Mouse (Mus musculus) embryonic facial prominence, embryonic 14.5 days (tissue): ENCODE measurements around the gene Zc3h4. TPM values are rescaled to one million over a fixed set of nuclear protein-coding genes. Genes with fewer than 3 reads are reported as not detected.
A peak's percentile ranks its signal among the peaks of the same experiment; 100 is the strongest.

Source experiments
- ATAC-seq: fragments of 200-750 bp; cut with Nextera tagmentation; 2 replicates; pipeline ENCODE4 v1.8.0; 2017; ENCODE audit warnings: low read depth, moderate number of reproducible peaks, moderate TSS enrichment
- DNase-seq: peaks from one replicate; pipeline ENCODE4 v3.0.0-alpha.2; 2015; ENCODE audit warnings: low spot score
- H3K27ac ChIP-seq: fragments of 300-500 bp; sonication (generic); replicated peaks from 2 replicates; pipeline ENCODE4 v1.5.1; 2014; ENCODE audit warnings: low read depth, mild to moderate bottlenecking, low read length, moderate library complexity
- H3K27me3 ChIP-seq: fragments of 300-500 bp; sonication (generic); replicated peaks from 2 replicates; pipeline ENCODE4 v1.6.1; 2014; ENCODE audit warnings: low read length; ENCODE audit not compliant: control insufficient read depth, insufficient read depth
- H3K36me3 ChIP-seq: fragments of 300-500 bp; sonication (generic); 2 replicates; pipeline ENCODE4 v1.6.1; 2014; ENCODE audit warnings: low read length, mixed read lengths; ENCODE audit not compliant: control insufficient read depth, insufficient read depth
- H3K4me1 ChIP-seq: fragments of 300-500 bp; sonication (generic); 2 replicates; pipeline ENCODE4 v1.6.1; 2014; ENCODE audit warnings: antibody characterized with exemption, low read length; ENCODE audit not compliant: control insufficient read depth, insufficient read depth
- H3K4me2 ChIP-seq: fragments of 300-500 bp; sonication (generic); 2 replicates; pipeline ENCODE4 v1.6.1; 2014; ENCODE audit warnings: low read depth, mild to moderate bottlenecking, low read length, moderate library complexity, mixed read lengths
- H3K4me3 ChIP-seq: fragments of 300-500 bp; sonication (generic); 2 replicates; pipeline ENCODE4 v1.5.1; 2014; ENCODE audit warnings: low read depth, mild to moderate bottlenecking, low read length
- H3K9ac ChIP-seq: fragments of 300-500 bp; sonication (generic); 2 replicates; pipeline ENCODE4 v1.6.1; 2014; ENCODE audit warnings: low read depth, mild to moderate bottlenecking, low read length, moderate library complexity, mixed read lengths
- H3K9me3 ChIP-seq: fragments of 300-500 bp; sonication (generic); 2 replicates; pipeline ENCODE4 v1.6.1; 2016; ENCODE audit warnings: low read length; ENCODE audit not compliant: control insufficient read depth
- WGBS: fragments of 180-500 bp; shearing (Covaris S2); extraction: QIAGEN DNeasy Blood & Tissue Kit; methylation state at CpG from one replicate; pipeline ENCODE4 v1.1.7; 2014; 5-methylcytosine and 5-hydroxymethylcytosine counted together
- polyA plus RNA-seq: library from polyadenylated mRNA; unstranded; fragments of >200 nt; fragmentation: Nextera tagmentation; extraction: Ambion mirVana; gene quantifications from 2 replicates; pipeline ENCODE4 v1.2.1, GENCODE M21; 2014

Gene Zc3h4
- polyA plus RNA-seq, 1 experiment from 2014 or later = 12.1 TPM

- ATAC-seq = no peak
- Histone ChIP-seq H3K27me3 (no peaks in the 10 kb centered on the region), H3K9me3 (no peaks in the 10 kb centered on the region), H3K9ac (no peak overlapping the region), H3K4me3 (no peak overlapping the region), H3K36me3 (peaks cover 75% of the 10 kb centered on the region), H3K27ac (no peak overlapping the region), H3K4me2 (no peak overlapping the region), H3K4me1 (no peaks in the 10 kb centered on the region)
- WGBS = 92% methylated on average over 5 of the region's 5 CpGs
- DNase-seq = no peak
Measured at GRCm38 (mm10) chr7:16418713-16419112, 18.0 kb downstream of the Zc3h4 start.

- no peaks in the 10 kb centered on the region for H3K9me3 ChIP-seq
- H3K27me3 ChIP-seq = no peaks in the 10 kb centered on the region
- H3K9ac ChIP-seq = no peak overlapping the region
- H3K4me1 ChIP-seq = no peaks in the 10 kb centered on the region
- 93% methylated on average over 8 of the region's 8 CpGs for WGBS
- ATAC-seq (no peak), DNase-seq (no peak)
- no peak overlapping the region for H3K4me3 ChIP-seq
- H3K27ac ChIP-seq = no peak overlapping the region
- no peak overlapping the region for H3K4me2 ChIP-seq
- H3K36me3 ChIP-seq = peaks cover 94% of the 10 kb centered on the region
Measured at GRCm38 (mm10) chr7:16420493-16421118, 19.9 kb downstream of the Zc3h4 start.

- Histone ChIP-seq H3K27me3 (no peaks in the 10 kb centered on the region), H3K4me3 (no peak overlapping the region), H3K36me3 (peaks cover 99% of the 10 kb centered on the region), H3K9me3 (no peaks in the 10 kb centered on the region), H3K27ac (no peak overlapping the region), H3K9ac (no peak overlapping the region), H3K4me2 (no peak overlapping the region), H3K4me1 (no peaks in the 10 kb centered on the region)
- no peak for ATAC-seq
- 86% methylated on average over 18 of the region's 18 CpGs for WGBS
- DNase-seq = no peak
Measured at GRCm38 (mm10) chr7:16422222-16422856, 21.6 kb downstream of the Zc3h4 start.

DNA sequence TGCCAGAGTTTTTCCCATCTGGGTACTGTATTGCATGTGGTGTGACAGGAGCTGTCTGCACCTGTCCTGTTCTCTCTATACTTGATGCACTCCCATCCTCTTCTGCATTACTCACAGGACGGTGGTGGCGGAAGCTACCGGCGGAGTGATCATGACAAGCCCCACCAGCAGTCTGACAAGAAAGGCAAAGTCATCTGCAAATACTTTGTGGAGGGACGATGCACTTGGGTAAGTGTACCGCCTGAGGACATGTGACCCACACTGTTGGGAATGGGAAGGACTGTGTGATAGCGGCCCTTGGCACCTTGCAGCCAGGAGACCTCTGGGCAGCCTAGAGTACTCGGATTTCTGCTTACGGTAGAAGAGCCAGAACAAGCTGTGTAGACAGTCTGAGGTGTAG, 23.0 kb downstream of the Zc3h4 start:
- H3K36me3 ChIP-seq = peaks cover 99% of the 10 kb centered on the region
- no peak overlapping the region for H3K27ac ChIP-seq
- no peak for DNase-seq
- no peaks in the 10 kb centered on the region for H3K27me3 ChIP-seq
- H3K4me3 ChIP-seq = no peak overlapping the region
- H3K9me3 ChIP-seq = no peaks in the 10 kb centered on the region
- H3K9ac ChIP-seq = no peak overlapping the region
- WGBS = 86% methylated on average over 9 of the region's 9 CpGs
- no peaks in the 10 kb centered on the region for H3K4me1 ChIP-seq
- H3K4me2 ChIP-seq = no peak overlapping the region
- ATAC-seq = no peak

DNA sequence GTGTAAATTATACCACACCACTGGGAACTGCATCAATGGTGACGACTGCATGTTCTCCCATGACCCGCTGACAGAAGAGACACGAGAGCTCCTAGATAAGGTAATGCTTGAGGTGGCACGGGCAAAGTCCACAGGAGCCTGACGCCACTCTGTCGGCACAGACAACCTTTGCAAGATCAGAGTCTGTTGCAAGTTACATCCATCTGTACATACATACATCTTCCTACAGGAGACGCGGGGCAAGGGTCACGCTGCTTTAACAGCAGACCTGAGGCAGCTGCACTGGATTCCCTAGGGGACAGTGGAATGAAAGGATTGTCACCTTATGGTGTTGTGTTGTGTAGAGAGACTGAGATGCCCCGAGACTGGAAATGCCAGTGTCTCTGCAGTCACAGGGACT, 25.0 kb downstream of the Zc3h4 start:
- no peak overlapping the region for H3K27ac ChIP-seq
- H3K4me1 ChIP-seq = no peaks in the 10 kb centered on the region
- no peaks in the 10 kb centered on the region for H3K27me3 ChIP-seq
- no peaks in the 10 kb centered on the region for H3K9me3 ChIP-seq
- H3K4me3 ChIP-seq = no peak overlapping the region
- no peak overlapping the region for H3K4me2 ChIP-seq
- no peak overlapping the region for H3K9ac ChIP-seq
- DNase-seq = no peak
- H3K36me3 ChIP-seq = peaks cover 99% of the 10 kb centered on the region
- no peak for ATAC-seq
- WGBS = 87% methylated on average over 10 of the region's 10 CpGs

- whole genome bisulfite sequencing = 57% methylated on average over 4 of the region's 4 CpGs
- peak; percentile 86 for ATAC-seq
Measured at GRCm38 (mm10) chr7:16426129-16426729, 25.5 kb downstream of the Zc3h4 start.

DNA sequence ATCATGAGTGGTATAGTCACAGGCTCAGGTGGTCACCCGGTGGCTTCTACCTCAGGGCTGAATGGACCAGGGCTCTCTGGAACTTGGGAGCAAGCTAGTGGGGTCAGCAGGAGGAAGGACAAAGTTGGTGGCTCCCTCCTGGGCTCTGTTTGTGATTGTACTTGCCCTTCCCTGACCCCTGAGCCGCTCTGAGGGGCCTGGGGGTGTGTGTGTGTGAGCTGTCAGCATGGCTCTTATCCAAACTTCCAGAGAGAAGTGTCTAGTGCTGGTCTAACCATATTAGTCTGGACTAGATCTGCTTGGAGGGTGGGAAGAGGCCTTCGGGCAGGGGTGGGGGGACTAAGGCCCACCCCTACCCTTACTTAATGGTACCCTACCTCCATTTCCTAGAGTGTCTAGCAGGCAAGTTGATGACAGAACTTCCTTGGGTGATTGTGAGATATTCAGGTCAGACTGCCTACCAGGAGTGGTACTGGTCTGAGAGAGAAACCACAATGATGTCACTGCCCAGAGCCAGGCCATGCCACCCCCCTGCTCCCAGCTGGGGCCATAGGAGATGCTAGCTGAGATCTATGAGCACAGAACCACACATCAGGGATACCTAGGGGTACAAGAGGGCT, 32.8 kb downstream of the Zc3h4 start:
- Histone ChIP-seq H3K4me3 (no peak overlapping the region), H3K27ac (no peak overlapping the region), H3K4me1 (no peaks in the 10 kb centered on the region), H3K36me3 (peaks cover 87% of the 10 kb centered on the region), H3K9me3 (no peaks in the 10 kb centered on the region), H3K9ac (no peak overlapping the region), H3K4me2 (no peak overlapping the region), H3K27me3 (no peaks in the 10 kb centered on the region)
- DNase-seq (no peak), ATAC-seq (no peak)
- 86% methylated on average over 2 of the region's 3 CpGs for WGBS

More at GRCm38 (mm10) chr7:16426129-16426729, 25.5 kb downstream of the Zc3h4 start:
- Histone ChIP-seq H3K36me3 (peaks cover 99% of the 10 kb centered on the region), H3K4me2 (no peak overlapping the region), H3K27ac (no peak overlapping the region), H3K9ac (no peak overlapping the region), H3K9me3 (no peaks in the 10 kb centered on the region), H3K4me1 (no peaks in the 10 kb centered on the region), H3K27me3 (no peaks in the 10 kb centered on the region), H3K4me3 (no peak overlapping the region)
- DNase-seq = peak; percentile 68

DNA sequence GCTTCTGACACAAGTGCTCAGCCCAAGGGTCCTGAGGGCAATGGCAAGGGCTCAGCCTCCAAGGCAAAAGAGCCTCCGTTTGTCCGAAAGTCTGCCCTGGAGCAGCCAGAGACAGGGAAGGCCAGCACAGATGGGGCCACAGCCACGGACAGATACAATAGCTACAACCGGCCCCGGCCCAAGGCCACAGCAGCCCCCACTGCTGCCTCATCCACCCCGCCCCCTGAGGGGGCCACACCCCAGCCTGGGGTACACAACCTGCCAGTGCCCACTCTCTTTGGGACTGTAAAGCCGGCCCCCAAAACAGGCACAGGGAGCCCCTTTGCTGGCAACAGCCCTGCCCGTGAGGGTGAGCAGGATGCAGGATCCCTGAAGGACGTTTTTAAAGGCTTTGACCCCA, 34.4 kb downstream of the Zc3h4 start:
- H3K4me2 ChIP-seq = no peak overlapping the region
- WGBS = 83% methylated on average over 8 of the region's 9 CpGs
- H3K4me3 ChIP-seq = no peak overlapping the region
- H3K9me3 ChIP-seq = no peaks in the 10 kb centered on the region
- H3K4me1 ChIP-seq = no peaks in the 10 kb centered on the region
- no peak overlapping the region for H3K9ac ChIP-seq
- H3K27ac ChIP-seq = no peak overlapping the region
- ATAC-seq (no peak), DNase-seq (no peak)
- H3K36me3 ChIP-seq = peaks cover 70% of the 10 kb centered on the region
- no peaks in the 10 kb centered on the region for H3K27me3 ChIP-seq
